Mouse (Mus musculus) lung, postnatal 0 days (tissue): Measurements from ENCODE around the gene Sema4a.

ENCODE experiments used
- CTCF ChIP-seq: IDR thresholded peaks from 2 replicates; pipeline ENCODE4 v1.5.1; 2016; ENCODE audit warnings: antibody characterized with exemption, mild to moderate bottlenecking
- EP300 ChIP-seq: IDR thresholded peaks from 2 replicates; pipeline ENCODE4 v1.6.1; 2016; ENCODE audit warnings: antibody characterized with exemption, mild to moderate bottlenecking, control low read depth

DNA sequence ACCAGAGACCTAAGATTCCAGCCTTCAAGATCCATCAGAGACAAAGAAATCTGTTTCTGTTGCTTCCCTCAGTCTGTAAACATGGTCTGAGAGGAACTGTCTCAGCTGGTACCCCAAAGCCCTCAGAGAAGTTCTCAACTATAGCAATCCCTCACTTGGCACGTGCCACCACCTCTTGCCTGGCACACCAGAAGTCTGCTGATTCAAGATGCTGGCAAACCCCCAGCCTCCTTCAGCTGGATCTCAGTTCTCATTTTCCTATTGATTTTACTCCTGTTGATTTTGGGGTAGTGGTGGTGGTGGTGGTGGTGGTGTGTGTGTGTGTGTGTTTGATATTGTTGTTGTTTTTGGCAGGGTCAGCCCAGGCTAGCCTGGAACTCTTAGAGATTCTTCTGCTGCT is 12.6 kb upstream of the Sema4a start:
- no peak for TF ChIP-seq CTCF
- TF ChIP-seq EP300 = no peak
